Mouse (Mus musculus): ENCODE results near the gene Gm20911. TPM values are rescaled to one million over a fixed set of nuclear protein-coding genes. Genes with fewer than 3 reads are reported as not detected.
"Not testable (repeated sequence)": the region's sequence is repeated elsewhere in the genome, so short reads cannot be mapped to it uniquely, and the experiment has no call there.

The Gm20911 gene
- total RNA-seq (2021) = not detected
- long read RNA-seq = 0 reads

DNA sequence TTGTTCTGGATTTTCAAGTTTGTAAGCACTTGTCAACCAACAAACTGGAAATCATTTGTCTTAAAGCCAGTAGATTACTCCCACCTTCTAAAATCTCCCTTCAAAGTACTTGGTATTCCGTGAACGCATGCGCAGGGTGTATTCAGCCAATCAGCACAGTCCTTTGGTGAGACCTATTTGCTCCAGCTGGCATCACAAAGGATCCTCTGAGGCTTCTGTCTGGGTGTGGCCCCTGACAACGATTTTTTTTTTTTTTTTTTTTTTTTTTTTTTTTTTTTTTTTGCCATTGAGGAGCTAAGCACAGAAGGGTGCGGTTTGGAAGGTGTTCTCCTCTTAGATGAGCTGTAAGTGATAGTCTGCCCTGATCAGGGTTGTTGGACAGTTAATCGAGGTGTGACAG lies at the start of gene Gm20911:
Gene Gm20911, plus strand, starts transcription at position 301 of the 400 bp plus-strand sequence.
- DNase-seq (ENCODE audit: low spot score in 2 of 2) = not testable (repeated sequence)
